Mouse (Mus musculus) thymus, postnatal 0 days (tissue): ENCODE results near the gene Plcd3. TPM values are rescaled to one million over a fixed set of nuclear protein-coding genes. Genes with fewer than 3 reads are reported as not detected.

Source experiments
- DNase-seq: peaks from one replicate; pipeline ENCODE4 v3.0.0-alpha.2; 2015; ENCODE audit warnings: low spot score
- polyA plus RNA-seq: library from polyadenylated mRNA; unstranded; fragments of >200 nt; fragmentation: Nextera tagmentation; extraction: Ambion mirVana; gene quantifications from 2 replicates; pipeline ENCODE4 v1.2.1, GENCODE M21; 2015

Plcd3 gene
- polyA plus RNA-seq, 1 experiment from 2014 or later = 1.3 TPM

DNA sequence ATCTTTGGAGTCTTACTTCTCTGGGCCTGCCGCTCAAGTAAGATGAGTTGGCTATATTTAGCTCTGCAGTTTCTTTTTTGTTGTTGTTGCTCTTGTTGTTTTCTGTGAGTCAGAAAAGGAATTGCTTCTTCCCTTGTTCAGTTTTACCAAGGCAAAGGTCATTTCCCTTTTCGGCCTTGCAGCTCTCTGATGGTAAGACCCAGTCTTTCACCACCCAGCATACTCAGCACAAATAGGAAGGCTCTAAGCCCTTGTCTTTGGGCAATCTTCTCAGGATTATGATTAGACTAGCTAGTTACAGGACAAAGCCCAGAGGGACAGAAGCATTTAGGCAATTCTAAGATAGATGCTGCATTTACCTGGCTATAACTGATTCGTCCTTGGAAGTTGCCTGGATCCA, 74.6 kb downstream of the Plcd3 start:
- DNase-seq = no peak

DNA sequence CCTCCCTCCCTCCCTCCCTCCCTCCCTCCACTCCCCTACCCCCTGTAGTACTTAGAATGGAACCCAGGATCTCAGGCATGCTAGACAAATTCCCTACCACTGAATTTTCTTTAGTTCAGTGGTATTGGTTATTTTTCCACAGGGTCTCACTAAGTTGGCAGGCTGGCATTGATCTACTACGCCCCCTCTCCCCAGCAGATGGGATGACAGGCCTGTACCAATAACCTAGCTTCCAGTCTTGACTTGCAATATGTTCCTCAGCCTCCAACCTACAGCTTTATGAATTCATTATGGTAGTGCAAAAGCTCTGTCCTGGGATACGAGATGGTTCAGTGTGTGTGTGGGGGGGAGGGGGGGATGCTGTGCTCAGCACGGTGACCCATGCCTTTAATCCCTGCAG, 77.5 kb downstream of the Plcd3 start:
- DNase-seq = no peak

DNA sequence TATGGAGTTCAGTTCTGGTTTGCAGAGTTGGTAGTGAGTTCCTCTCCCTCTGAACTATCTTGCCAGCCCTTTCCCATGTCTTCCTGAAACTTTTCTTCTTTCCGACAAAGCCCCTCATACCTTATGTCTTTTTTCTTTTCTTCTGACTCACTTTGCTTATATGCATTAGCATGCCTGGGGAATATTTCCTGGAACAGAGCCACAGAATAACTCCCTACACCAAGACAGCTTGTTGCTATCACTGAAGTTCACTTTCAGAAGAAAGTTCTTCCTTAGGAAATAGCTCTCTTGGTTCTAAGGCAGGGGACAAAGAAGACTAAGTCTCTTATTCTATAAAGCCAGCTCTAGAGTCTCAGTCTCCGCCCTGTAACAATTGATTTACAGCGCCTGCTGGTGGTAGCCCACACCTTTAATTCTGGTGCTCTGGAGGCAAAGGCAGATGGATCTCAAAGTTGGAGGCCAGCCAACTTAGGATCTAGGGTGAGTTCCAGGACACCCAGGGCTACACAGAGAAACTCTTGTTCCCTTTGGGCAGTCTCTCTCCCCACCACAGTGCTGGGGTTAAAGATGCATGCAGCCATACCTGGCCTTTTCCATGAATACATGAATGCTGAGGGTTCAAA, 80.6 kb downstream of the Plcd3 start:
- no peak for DNase-seq

Other genes starting within 250 kb of the Plcd3 start
- gene Eftud2, start 220.7 kb downstream of the Plcd3 start, polyA plus RNA-seq = 160 and 164 TPM in 2 replicates
- gene Ccdc103, start 220.5 kb downstream of the Plcd3 start, polyA plus RNA-seq = 0.12 and 0.54 TPM in 2 replicates
- not detected in 2 replicates for gene Fam187a, start 216.5 kb downstream of the Plcd3 start, polyA plus RNA-seq
- gene Gfap, start 200.7 kb downstream of the Plcd3 start, polyA plus RNA-seq = 0.84 and 0.92 TPM in 2 replicates
- 7.5 and 8.4 TPM in 2 replicates for gene Kif18b, start 176.5 kb downstream of the Plcd3 start, polyA plus RNA-seq
- gene C1ql1, start 155.0 kb downstream of the Plcd3 start, polyA plus RNA-seq = 0.12 TPM in 1 of 2 replicates, not detected in the other
- gene Nmt1, start 73.5 kb downstream of the Plcd3 start, polyA plus RNA-seq = 81.6 and 85.6 TPM in 2 replicates
- 31.3 and 39.8 TPM in 2 replicates for gene Dcakd, start 73.3 kb downstream of the Plcd3 start, polyA plus RNA-seq
- gene Acbd4, start within 50 bp of the Plcd3 start, polyA plus RNA-seq = 22.0 and 23.5 TPM in 2 replicates
- 4.9 and 5.9 TPM in 2 replicates for gene Hexim1, start 14.6 kb upstream of the Plcd3 start, polyA plus RNA-seq
- gene Hexim2, start 30.8 kb upstream of the Plcd3 start, polyA plus RNA-seq = 6.9 and 8.9 TPM in 2 replicates
- 56.9 and 59.8 TPM in 2 replicates for gene Fmnl1, start 69.4 kb upstream of the Plcd3 start, polyA plus RNA-seq
- gene 1700023F06Rik, start 106.9 kb upstream of the Plcd3 start, polyA plus RNA-seq = 0.56 and 0.93 TPM in 2 replicates
- not detected in 2 replicates for gene Spata32, start 116.8 kb upstream of the Plcd3 start, polyA plus RNA-seq
- 7.1 and 7.6 TPM in 2 replicates for gene Map3k14, start 165.8 kb upstream of the Plcd3 start, polyA plus RNA-seq